Mouse (Mus musculus): ENCODE measurements around the gene Olfr1369-ps1. TPM values are rescaled to one million over a fixed set of nuclear protein-coding genes. Genes with fewer than 3 reads are reported as not detected.

Gene Olfr1369-ps1
- total RNA-seq, 1 experiment from 2014 or later: not detected

Other genes starting within 250 kb of the Olfr1369-ps1 start
- gene Olfr1370, start 36.5 kb upstream of the Olfr1369-ps1 start, total RNA-seq (2021): not detected in 2 replicates
- gene Olfr263, start 18.2 kb downstream of the Olfr1369-ps1 start, total RNA-seq (2021): not detected in 2 replicates
- gene Olfr1368, start 34.4 kb downstream of the Olfr1369-ps1 start, total RNA-seq (2021): not detected in 2 replicates
- 51.5 and 56.3 TPM in 2 replicates for gene Trim27, start 68.0 kb downstream of the Olfr1369-ps1 start, total RNA-seq (2021)
- gene Gpx5, start 181.2 kb downstream of the Olfr1369-ps1 start, total RNA-seq (2021): not detected in 2 replicates
- not detected in 2 replicates for gene Gpx6, start 200.6 kb downstream of the Olfr1369-ps1 start, total RNA-seq (2021)
- gene Olfr1367, start 235.4 kb downstream of the Olfr1369-ps1 start, total RNA-seq (2021): not detected in 2 replicates